25 mouse cellular contexts compared by ENCODE assay signal in genomic region chr11:46288091-46288490, GRCm38 (mm10). TPM values are rescaled to one million over a fixed set of nuclear protein-coding genes. Genes with fewer than 3 reads are reported as not detected.
A peak's percentile ranks its signal among the peaks of the same experiment; 100 is the strongest.
DNase-seq lines count a peak whose midpoint lies in the region; ATAC-seq and TF ChIP-seq lines count a peak whose summit lies in the region.
"Had no signal": no experiment of that assay in that cellular context is flagged by ENCODE, and none has a peak within 500 bp of the region (broad histone marks: within the 10 kb centered on the region; RNA-seq: fewer than 3 reads in every experiment).

No protein-coding gene starts in this region.

- H3K27me3 ChIP-seq in kidney, adult 2 months (replicated peaks; ENCODE audit: control insufficient read depth, insufficient read depth, low read length), result no peaks in the 10 kb centered on the region
- no peaks in the 10 kb centered on the region for H3K27me3 ChIP-seq in limb, embryonic 12.5 days
- no peaks in the 10 kb centered on the region for H3K27me3 ChIP-seq in limb, embryonic 10.5 days (ENCODE audit: low read depth, poor library complexity, severe bottlenecking)
- H3K27me3 ChIP-seq in limb, embryonic 13.5 days, result no peaks in the 10 kb centered on the region
- no peaks in the 10 kb centered on the region for H3K27me3 ChIP-seq in hindbrain, postnatal 0 days (ENCODE audit: insufficient read depth, low read length)
- H3K27me3 ChIP-seq: CH12.LX; embryonic facial prominence, embryonic 13.5 days; forebrain, embryonic 13.5 days; forebrain, embryonic 15.5 days; Patski had no signal

- TF ChIP-seq CTCF in kidney, adult 2 months (conservative IDR thresholded peaks at IDR 0.05; ENCODE audit: insufficient read depth, insufficient read length, low read depth, low read length), result no peak
- no peak for TF ChIP-seq CTCF in hindbrain, postnatal 0 days (IDR thresholded peaks at IDR 0.05; ENCODE audit: low read depth)

- no peak for DNase-seq in kidney, adult 2 months
- DNase-seq in kidney, adult 9 months, result no peak
- DNase-seq in limb, embryonic 10.5 days (ENCODE audit: low spot score), result no peak
- no peak for DNase-seq in hindbrain, postnatal 0 days (ENCODE audit: low spot score)
- DNase-seq in ovary, postnatal 14 days (ENCODE audit: low spot score), result no peak
- DNase-seq: adrenal gland, adult 8-10 months; adrenal gland, postnatal 14 days; adrenal gland, postnatal 36 days; cerebellum, adult 11-12 months; cerebellum, adult 2 months; cerebellum, adult 9-10 months; cerebellum, postnatal 10 days; cerebellum, postnatal 25 days; forebrain, postnatal 0 days had no signal

- no peak overlapping the region for H3K4me3 ChIP-seq in kidney, adult 2 months (ENCODE audit: insufficient read depth, low read depth, low read length)
- H3K4me3 ChIP-seq in limb, embryonic 12.5 days (replicated peaks), result no peak overlapping the region
- no peak overlapping the region for H3K4me3 ChIP-seq in limb, embryonic 10.5 days
- no peak overlapping the region for H3K4me3 ChIP-seq in limb, embryonic 13.5 days
- no peak overlapping the region for H3K4me3 ChIP-seq in hindbrain, postnatal 0 days (ENCODE audit: low read length)
- H3K4me3 ChIP-seq: embryonic facial prominence, embryonic 13.5 days; forebrain, embryonic 13.5 days; forebrain, embryonic 15.5 days had no signal

- H3K9me3 ChIP-seq in limb, embryonic 12.5 days, result no peaks in the 10 kb centered on the region
- no peaks in the 10 kb centered on the region for H3K9me3 ChIP-seq in limb, embryonic 10.5 days (replicated peaks)
- H3K9me3 ChIP-seq in limb, embryonic 13.5 days, result no peaks in the 10 kb centered on the region
- no peaks in the 10 kb centered on the region for H3K9me3 ChIP-seq in hindbrain, postnatal 0 days (ENCODE audit: low read length)
- H3K9me3 ChIP-seq: embryonic facial prominence, embryonic 13.5 days; forebrain, embryonic 13.5 days; forebrain, embryonic 15.5 days; G1E had no signal

- peaks cover 3% of the 10 kb centered on the region; the same call in 1 of the 2 replicates for H3K36me3 ChIP-seq in kidney, adult 2 months (ENCODE audit: control insufficient read depth, insufficient read depth, low read length)
- H3K36me3 ChIP-seq in limb, embryonic 12.5 days, result peaks cover 40% of the 10 kb centered on the region; the same call in 1 of the 2 replicates
- peaks cover 4% of the 10 kb centered on the region; the same call in 1 of the 2 replicates for H3K36me3 ChIP-seq in limb, embryonic 10.5 days
- H3K36me3 ChIP-seq in limb, embryonic 13.5 days, result peaks cover 15% of the 10 kb centered on the region
- peaks cover 26% of the 10 kb centered on the region for H3K36me3 ChIP-seq in hindbrain, postnatal 0 days (ENCODE audit: insufficient read depth, low read length)
- H3K36me3 ChIP-seq: G1E had no signal

- peaks cover 35% of the 10 kb centered on the region for H3K4me1 ChIP-seq in kidney, adult 2 months (ENCODE audit: control insufficient read depth, insufficient read depth, low read length)
- H3K4me1 ChIP-seq in limb, embryonic 12.5 days (replicated peaks), result no peaks in the 10 kb centered on the region
- peaks cover 8% of the 10 kb centered on the region for H3K4me1 ChIP-seq in limb, embryonic 10.5 days
- 0 out of 2 replicates have a peak, but pooled peaks cover 3% of the 10 kb centered on the region for H3K4me1 ChIP-seq in limb, embryonic 13.5 days
- H3K4me1 ChIP-seq in hindbrain, postnatal 0 days (ENCODE audit: insufficient read depth, low read length), result no peaks in the 10 kb centered on the region; the same call in 1 of the 2 replicates

- H3K9ac ChIP-seq in limb, embryonic 12.5 days (replicated peaks), result no peak overlapping the region
- H3K9ac ChIP-seq in limb, embryonic 13.5 days, result no peak overlapping the region
- no peak overlapping the region for H3K9ac ChIP-seq in hindbrain, postnatal 0 days (replicated peaks; ENCODE audit: low read length)
- H3K9ac ChIP-seq: embryonic facial prominence, embryonic 13.5 days; forebrain, embryonic 13.5 days; forebrain, embryonic 15.5 days; forebrain, postnatal 0 days had no signal

- peak overlapping the region; percentile 98 for H3K27ac ChIP-seq in kidney, adult 2 months (ENCODE audit: insufficient read depth, low read depth, low read length)
- H3K27ac ChIP-seq in limb, embryonic 12.5 days, result no peak overlapping the region
- no peak overlapping the region for H3K27ac ChIP-seq in limb, embryonic 10.5 days
- H3K27ac ChIP-seq in limb, embryonic 13.5 days, result no peak overlapping the region
- H3K27ac ChIP-seq in hindbrain, postnatal 0 days, result no peak overlapping the region
- H3K27ac ChIP-seq: embryonic facial prominence, embryonic 13.5 days; forebrain, embryonic 13.5 days; forebrain, embryonic 15.5 days had no signal

- ATAC-seq in limb, embryonic 12.5 days (ENCODE audit: insufficient number of reproducible peaks, insufficient read depth, low FRiP score, low TSS enrichment, low read depth), result 0 out of 2 replicates have a peak, but pooled peaks have one; percentile 24
- ATAC-seq in limb, embryonic 13.5 days (ENCODE audit: low FRiP score, low read depth), result peak; percentile 63; the same call in 1 of the 2 replicates
- no peak for ATAC-seq in hindbrain, postnatal 0 days
- ATAC-seq: activated CD4-positive, CD25-positive, alpha-beta regulatory T cell, adult 4 months; CD4-positive, CD25-positive, alpha-beta regulatory T cell, adult 4 months; forebrain, embryonic 13.5 days; forebrain, embryonic 15.5 days; forebrain, postnatal 0 days; Patski had no signal

- H3K4me2 ChIP-seq in limb, embryonic 12.5 days, result no peak overlapping the region
- no peak overlapping the region for H3K4me2 ChIP-seq in limb, embryonic 13.5 days (replicated peaks)
- no peak overlapping the region for H3K4me2 ChIP-seq in hindbrain, postnatal 0 days (ENCODE audit: low read depth, low read length)
- H3K4me2 ChIP-seq: embryonic facial prominence, embryonic 13.5 days; forebrain, embryonic 13.5 days; forebrain, embryonic 15.5 days had no signal

- no peak for TF ChIP-seq POLR2A in kidney, adult 2 months (IDR thresholded peaks at IDR 0.05; ENCODE audit: low read depth, low read length)

- 80% methylated on average over 5 of the region's 5 CpGs for WGBS in kidney, adult 2 months
- 65% methylated on average over 5 of the region's 5 CpGs for WGBS in limb, embryonic 12.5 days
- WGBS in limb, embryonic 10.5 days, result 70% methylated on average over 5 of the region's 5 CpGs
- WGBS in limb, embryonic 13.5 days, result 67% methylated on average over 5 of the region's 5 CpGs
- WGBS in hindbrain, postnatal 0 days, result 66% methylated on average over 5 of the region's 5 CpGs

RNA-seq across cellular contexts. Expression of gene Cyfip2, which starts 24.6 kb away (rescaled TPM):
- 68.4 and 71.1 TPM in 2 replicates for polyA plus RNA-seq in kidney, adult 2 months (2012; rRNA removed)
- 18.3 and 19.9 TPM in 2 replicates for polyA plus RNA-seq in limb, embryonic 12.5 days (2016; fragmentation: Nextera tagmentation; extraction: Ambion mirVana)
- 9.7 and 14.7 TPM in 2 replicates for polyA plus RNA-seq in limb, embryonic 10.5 days (2016; fragmentation: Nextera tagmentation; extraction: Ambion mirVana)
- 11.0 and 14.1 TPM in 2 replicates for polyA plus RNA-seq in limb, embryonic 13.5 days (2015; fragmentation: Nextera tagmentation; extraction: Ambion mirVana)
- total RNA-seq in hindbrain, postnatal 0 days (2014; rRNA removed), result 136 and 162 TPM in 2 replicates
- 72.4 and 79.1 TPM in 2 replicates for polyA plus RNA-seq in hindbrain, postnatal 0 days (2015; fragmentation: Nextera tagmentation; extraction: Ambion mirVana)

RNA-seq across cellular contexts. Expression of gene Fndc9, which starts 52.8 kb away (rescaled TPM):
- not detected in 2 replicates for polyA plus RNA-seq in kidney, adult 2 months (2012; rRNA removed)
- 0.20 and 0.26 TPM in 2 replicates for polyA plus RNA-seq in limb, embryonic 12.5 days (2016; fragmentation: Nextera tagmentation; extraction: Ambion mirVana)
- 0.09 and 0.11 TPM in 2 replicates for polyA plus RNA-seq in limb, embryonic 10.5 days (2016; fragmentation: Nextera tagmentation; extraction: Ambion mirVana)
- 0.15 and 0.18 TPM in 2 replicates for polyA plus RNA-seq in limb, embryonic 13.5 days (2015; fragmentation: Nextera tagmentation; extraction: Ambion mirVana)
- 1.8 and 2.2 TPM in 2 replicates for total RNA-seq in hindbrain, postnatal 0 days (2014; rRNA removed)
- 3.8 and 5.0 TPM in 2 replicates for polyA plus RNA-seq in hindbrain, postnatal 0 days (2015; fragmentation: Nextera tagmentation; extraction: Ambion mirVana)
- total RNA-seq: adrenal gland, adult 18-20 months; adrenal gland, adult 8-10 months; adrenal gland, postnatal 14 days; adrenal gland, postnatal 36 days had no signal
- polyA plus RNA-seq: G1E had no signal
